Mouse (Mus musculus): Measurements from ENCODE around the gene Ankib1.

DNA sequence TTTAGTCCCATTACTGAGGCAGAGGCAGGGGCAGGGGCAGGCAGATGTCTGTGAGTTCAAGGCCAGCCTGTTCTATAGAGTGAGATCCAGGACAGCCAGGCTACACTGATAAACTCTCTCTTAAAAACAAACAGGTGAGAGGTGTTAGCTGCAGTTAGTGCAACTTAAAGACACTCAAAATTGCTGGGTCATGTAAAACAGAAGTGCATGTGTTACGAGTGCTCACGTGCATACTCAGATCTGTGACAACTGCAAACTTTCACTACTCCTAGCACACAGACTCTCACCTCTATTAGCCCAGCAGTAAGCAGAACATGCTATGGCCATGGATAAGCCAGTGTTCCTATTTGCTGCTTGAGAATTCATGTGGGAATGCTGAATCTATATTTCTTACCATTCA, 79.3 kb downstream of the Ankib1 start:
- TF ChIP-seq CTCF (IDR thresholded peaks at IDR 0.05; ENCODE audit: borderline replicate concordance, control insufficient read depth, extremely low read depth, insufficient read depth, low read length, poor library complexity) (no peak), POLR2A (IDR thresholded peaks at IDR 0.05; ENCODE audit: control insufficient read depth, extremely low read depth, insufficient read depth, low read length, poor library complexity) (no peak)
